Mouse (Mus musculus) intestine, embryonic 15.5 days (tissue): ENCODE measurements around the gene Usp28. TPM values are rescaled to one million over a fixed set of nuclear protein-coding genes. Genes with fewer than 3 reads are reported as not detected.
A peak's percentile ranks its signal among the peaks of the same experiment; 100 is the strongest.
"Not testable (repeated sequence)": the region's sequence is repeated elsewhere in the genome, so short reads cannot be mapped to it uniquely, and the experiment has no call there.

Experiments used
- ATAC-seq: fragments of 200-750 bp; cut with Nextera tagmentation; 2 replicates; pipeline ENCODE4 v1.8.0; 2017; ENCODE audit warnings: moderate TSS enrichment, moderate library complexity
- H3K27ac ChIP-seq: fragments of 300-500 bp; sonication (generic); 2 replicates; pipeline ENCODE4 v1.5.1; 2015; ENCODE audit warnings: mild to moderate bottlenecking, inconsistent platforms
- H3K27me3 ChIP-seq: fragments of 300-500 bp; sonication (generic); replicated peaks from 2 replicates; pipeline ENCODE4 v1.6.1; 2015; ENCODE audit warnings: inconsistent platforms
- H3K36me3 ChIP-seq: fragments of 300-500 bp; sonication (generic); 2 replicates; pipeline ENCODE4 v1.6.1; 2015; ENCODE audit warnings: inconsistent platforms
- H3K4me1 ChIP-seq: fragments of 300-500 bp; sonication (generic); replicated peaks from 2 replicates; pipeline ENCODE4 v1.6.1; 2015; ENCODE audit warnings: inconsistent platforms
- H3K4me2 ChIP-seq: fragments of 300-500 bp; sonication (generic); replicated peaks from 2 replicates; pipeline ENCODE4 v1.6.1; 2015; ENCODE audit warnings: mild to moderate bottlenecking, inconsistent platforms
- H3K4me3 ChIP-seq: fragments of 300-500 bp; sonication (generic); replicated peaks from 2 replicates; pipeline ENCODE4 v1.5.1; 2015; ENCODE audit warnings: inconsistent platforms
- H3K9ac ChIP-seq: fragments of 300-500 bp; sonication (generic); 2 replicates; pipeline ENCODE4 v1.6.1; 2015; ENCODE audit warnings: inconsistent platforms
- H3K9me3 ChIP-seq: fragments of 300-500 bp; sonication (generic); 2 replicates; pipeline ENCODE4 v1.6.1; 2016; ENCODE audit warnings: inconsistent platforms
- WGBS: fragments of 180-500 bp; shearing (Covaris S2); methylation state at CpG from one replicate; pipeline ENCODE4 v1.1.7; 2015; 5-methylcytosine and 5-hydroxymethylcytosine counted together
- polyA plus RNA-seq: library from polyadenylated mRNA; unstranded; fragments of >200 nt; fragmentation: Nextera tagmentation; extraction: Ambion mirVana; gene quantifications from 2 replicates; pipeline ENCODE4 v1.2.1, GENCODE M21; 2015

The Usp28 gene
- polyA plus RNA-seq = 19.0 and 19.2 TPM in 2 replicates

GRCm38 (mm10) chr9:48984845-48985707, at the start of gene Usp28:
Gene Usp28 (plus strand): TSS chr9:48985375.
- Histone ChIP-seq H3K27ac (peak within 1 kb of the TSS; percentile 86), H3K36me3 (no peaks in the 10 kb centered on the region), H3K4me1 (peaks cover 9% of the 10 kb centered on the region; the same call in 1 of the 2 replicates), H3K4me2 (peak within 1 kb of the TSS; percentile 82), H3K27me3 (no peaks in the 10 kb centered on the region), H3K9me3 (no peaks in the 10 kb centered on the region), H3K4me3 (peak within 1 kb of the TSS; percentile 77), H3K9ac (peak within 1 kb of the TSS; percentile 75)
- WGBS = under 1% methylated on average over 82 of the region's 94 CpGs
- peak; percentile 94 for ATAC-seq

- Histone ChIP-seq H3K27ac (no peak overlapping the region), H3K4me1 (no peaks in the 10 kb centered on the region), H3K36me3 (no peaks in the 10 kb centered on the region), H3K27me3 (no peaks in the 10 kb centered on the region), H3K9me3 (no peaks in the 10 kb centered on the region), H3K4me2 (no peak overlapping the region), H3K4me3 (no peak overlapping the region), H3K9ac (no peak overlapping the region)
- WGBS = 68% methylated on average over 1 of the region's 1 CpGs
- no peak for ATAC-seq
Observed at GRCm38 (mm10) chr9:48942349-48942748, 42.8 kb upstream of the Usp28 start.

- H3K9ac ChIP-seq = no peak overlapping the region
Observed at GRCm38 (mm10) chr9:48947565-48947964, 37.6 kb upstream of the Usp28 start.

GRCm38 (mm10) chr9:48961314-48961713, 23.9 kb upstream of the Usp28 start:
- WGBS = 42% methylated on average over 12 of the region's 12 CpGs
- Histone ChIP-seq H3K9me3 (no peaks in the 10 kb centered on the region), H3K4me3 (no peak overlapping the region), H3K4me2 (no peak overlapping the region), H3K9ac (no peak overlapping the region), H3K27ac (no peak overlapping the region), H3K36me3 (no peaks in the 10 kb centered on the region), H3K27me3 (no peaks in the 10 kb centered on the region), H3K4me1 (no peaks in the 10 kb centered on the region)
- no peak for ATAC-seq

More at GRCm38 (mm10) chr9:48947565-48947964, 37.6 kb upstream of the Usp28 start:
- no peak for ATAC-seq
- Histone ChIP-seq H3K27me3 (no peaks in the 10 kb centered on the region), H3K9me3 (no peaks in the 10 kb centered on the region), H3K36me3 (no peaks in the 10 kb centered on the region), H3K4me2 (no peak overlapping the region), H3K4me3 (no peak overlapping the region), H3K4me1 (no peaks in the 10 kb centered on the region), H3K27ac (no peak overlapping the region)
- WGBS = 87% methylated on average over 4 of the region's 4 CpGs

GRCm38 (mm10) chr9:48962131-48962530, 23.0 kb upstream of the Usp28 start:
- 35% methylated on average over 7 of the region's 7 CpGs for WGBS
- H3K27ac ChIP-seq = no peak overlapping the region
- H3K4me1 ChIP-seq = no peaks in the 10 kb centered on the region
- H3K4me2 ChIP-seq = no peak overlapping the region
- no peaks in the 10 kb centered on the region for H3K27me3 ChIP-seq
- no peak overlapping the region for H3K9ac ChIP-seq
- no peak overlapping the region for H3K4me3 ChIP-seq
- H3K36me3 ChIP-seq = no peaks in the 10 kb centered on the region
- ATAC-seq = no peak
- no peaks in the 10 kb centered on the region for H3K9me3 ChIP-seq

GRCm38 (mm10) chr9:48964587-48965040, 20.6 kb upstream of the Usp28 start, which contains the start of gene Htr3b:
Gene Htr3b (minus strand): TSS chr9:48964990.
- H3K27me3 ChIP-seq = no peaks in the 10 kb centered on the region
- no peak within 1 kb of the TSS for H3K4me2 ChIP-seq
- H3K4me3 ChIP-seq = no peak within 1 kb of the TSS
- H3K9me3 ChIP-seq = no peaks in the 10 kb centered on the region
- no peak for ATAC-seq
- WGBS = 55% methylated on average over 7 of the region's 7 CpGs
- no peaks in the 10 kb centered on the region for H3K36me3 ChIP-seq
- no peak within 1 kb of the TSS for H3K9ac ChIP-seq
- no peak within 1 kb of the TSS for H3K27ac ChIP-seq
- no peaks in the 10 kb centered on the region for H3K4me1 ChIP-seq

GRCm38 (mm10) chr9:48972494-48972893, 12.7 kb upstream of the Usp28 start:
- Histone ChIP-seq H3K27me3 (no peaks in the 10 kb centered on the region), H3K4me2 (no peak overlapping the region), H3K27ac (no peak overlapping the region), H3K36me3 (no peaks in the 10 kb centered on the region), H3K4me3 (no peak overlapping the region), H3K9ac (no peak overlapping the region), H3K4me1 (no peaks in the 10 kb centered on the region), H3K9me3 (no peaks in the 10 kb centered on the region)
- 33% methylated on average over 3 of the region's 3 CpGs for WGBS
- no peak for ATAC-seq

- Histone ChIP-seq H3K27ac (no peak overlapping the region), H3K4me1 (no peaks in the 10 kb centered on the region), H3K4me3 (no peak overlapping the region), H3K36me3 (no peaks in the 10 kb centered on the region), H3K27me3 (no peaks in the 10 kb centered on the region), H3K9ac (no peak overlapping the region), H3K9me3 (no peaks in the 10 kb centered on the region), H3K4me2 (no peak overlapping the region)
- no peak for ATAC-seq
- 75% methylated on average over 6 of the region's 6 CpGs for WGBS
Observed at GRCm38 (mm10) chr9:48976661-48977355, 8.4 kb upstream of the Usp28 start.

- Histone ChIP-seq H3K4me1 (no peaks in the 10 kb centered on the region), H3K4me3 (no peak overlapping the region), H3K36me3 (no peaks in the 10 kb centered on the region), H3K27me3 (no peaks in the 10 kb centered on the region), H3K27ac (no peak overlapping the region), H3K4me2 (no peak overlapping the region), H3K9me3 (no peaks in the 10 kb centered on the region), H3K9ac (no peak overlapping the region)
- WGBS = 53% methylated on average over 5 of the region's 5 CpGs
- no peak for ATAC-seq
Observed at GRCm38 (mm10) chr9:48980371-48980770, 4.8 kb upstream of the Usp28 start.

- no peaks in the 10 kb centered on the region for H3K27me3 ChIP-seq
- WGBS = 84% methylated on average over 3 of the region's 3 CpGs
- H3K4me2 ChIP-seq = no peak overlapping the region
- no peak overlapping the region for H3K4me3 ChIP-seq
- H3K27ac ChIP-seq = no peak overlapping the region
- no peak for ATAC-seq
- no peaks in the 10 kb centered on the region for H3K36me3 ChIP-seq
- no peak overlapping the region for H3K9ac ChIP-seq
- H3K9me3 ChIP-seq = no peaks in the 10 kb centered on the region
- H3K4me1 ChIP-seq = no peaks in the 10 kb centered on the region
Observed at GRCm38 (mm10) chr9:48980781-48981180, 4.4 kb upstream of the Usp28 start.

GRCm38 (mm10) chr9:48981827-48982226, 3.3 kb upstream of the Usp28 start:
- Histone ChIP-seq H3K4me2 (no peak overlapping the region), H3K27ac (0 out of 2 replicates have a peak overlapping the region, but pooled peaks have one; percentile 36), H3K4me3 (no peak overlapping the region), H3K4me1 (peaks cover under 1% of the 10 kb centered on the region; the same call in 1 of the 2 replicates), H3K27me3 (no peaks in the 10 kb centered on the region), H3K9ac (no peak overlapping the region), H3K36me3 (no peaks in the 10 kb centered on the region), H3K9me3 (no peaks in the 10 kb centered on the region)
- ATAC-seq = peak; percentile 12; the same call in 1 of the 2 replicates

GRCm38 (mm10) chr9:48983801-48984200, 1.4 kb upstream of the Usp28 start:
- not testable (repeated sequence) for H3K4me3 ChIP-seq, H3K27ac ChIP-seq, H3K9ac ChIP-seq, H3K4me1 ChIP-seq, H3K36me3 ChIP-seq, H3K9me3 ChIP-seq, H3K27me3 ChIP-seq, ATAC-seq
- WGBS = 92% methylated on average over 6 of the region's 6 CpGs
- H3K4me2 ChIP-seq = peak overlapping the region; percentile 74; the same call in 1 of the 2 replicates
